Mouse (Mus musculus): ENCODE data around the gene Lrrc9. TPM values are rescaled to one million over a fixed set of nuclear protein-coding genes. Genes with fewer than 3 reads are reported as not detected.

The Lrrc9 gene
- total and polyA plus RNA-seq, 2 experiments, result under 0.01 TPM; not detected in 1

DNA sequence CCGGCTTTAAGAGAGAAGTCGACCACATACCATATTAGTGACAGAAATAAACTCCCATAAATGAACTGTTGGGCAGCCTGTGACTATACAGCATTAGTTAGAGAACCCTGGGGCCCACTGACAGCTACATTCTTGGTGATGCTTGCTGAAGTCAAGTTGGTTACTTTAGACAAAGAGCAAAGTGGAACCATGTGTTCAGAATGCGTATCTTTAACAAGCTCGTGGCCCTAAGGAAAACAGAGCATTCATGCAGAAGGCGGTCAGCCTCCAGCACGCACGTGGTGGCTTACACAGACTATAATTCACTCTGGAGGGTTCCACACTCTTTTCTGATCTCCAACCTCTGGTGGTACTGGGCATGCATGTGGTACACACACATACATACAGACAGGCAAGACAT, 67.9 kb downstream of the Lrrc9 start:
- Histone ChIP-seq H3K79me2 (ENCODE audit: control insufficient read depth, insufficient read depth, low read length) (no peaks in the 10 kb centered on the region), H3K27ac (replicated peaks; ENCODE audit: insufficient read depth, low read depth, low read length) (no peak overlapping the region), H3K27me3 (ENCODE audit: control insufficient read depth, insufficient read depth, low read length) (no peaks in the 10 kb centered on the region), H3K4me3 (ENCODE audit: insufficient read depth, low read depth, low read length) (no peak overlapping the region), H3K4me1 (ENCODE audit: control insufficient read depth, insufficient read depth, low read length) (no peaks in the 10 kb centered on the region), H3K36me3 (ENCODE audit: control insufficient read depth, insufficient read depth, low read length) (no peaks in the 10 kb centered on the region), H3K9ac (ENCODE audit: low read depth, low read length) (no peak overlapping the region)
- DNase-seq (ENCODE audit: extremely low read depth, low read depth, low spot score), result no peak
- 93% methylated on average over 7 of the region's 7 CpGs for WGBS
- TF ChIP-seq POLR2A (IDR thresholded peaks at IDR 0.05; ENCODE audit: extremely low read depth, insufficient read depth, low read length) (no peak), CTCF (IDR thresholded peaks at IDR 0.05; ENCODE audit: low read depth, low read length) (no peak)

DNA sequence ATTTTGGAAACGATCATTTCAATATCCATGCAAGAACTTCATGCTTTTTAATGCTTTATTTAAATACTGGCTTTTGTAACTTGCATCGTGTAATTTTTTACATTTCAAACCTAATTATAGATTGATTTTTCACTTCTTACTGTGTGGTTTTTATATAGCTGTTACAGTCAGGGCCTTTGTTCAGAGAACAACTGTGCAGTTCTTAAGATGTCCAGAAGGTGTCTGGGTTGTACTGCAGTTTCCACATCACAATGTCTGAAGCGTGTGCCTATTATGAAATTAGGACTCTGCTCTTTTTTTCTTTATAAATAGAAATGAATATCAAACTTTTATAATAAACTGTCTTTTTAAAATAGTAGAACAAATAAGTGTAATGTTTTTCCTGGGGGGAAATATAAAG, 73.8 kb downstream of the Lrrc9 start:
- peak; percentile 46 for DNase-seq (ENCODE audit: extremely low read depth, low read depth, low spot score)
- Histone ChIP-seq H3K27me3 (ENCODE audit: control insufficient read depth, insufficient read depth, low read length) (no peaks in the 10 kb centered on the region), H3K4me3 (ENCODE audit: insufficient read depth, low read depth, low read length) (no peak overlapping the region), H3K36me3 (ENCODE audit: control insufficient read depth, insufficient read depth, low read length) (no peaks in the 10 kb centered on the region), H3K27ac (replicated peaks; ENCODE audit: insufficient read depth, low read depth, low read length) (no peak overlapping the region), H3K9ac (ENCODE audit: low read depth, low read length) (no peak overlapping the region), H3K4me1 (ENCODE audit: control insufficient read depth, insufficient read depth, low read length) (no peaks in the 10 kb centered on the region), H3K79me2 (ENCODE audit: control insufficient read depth, insufficient read depth, low read length) (no peaks in the 10 kb centered on the region)
- no peak for TF ChIP-seq CTCF (IDR thresholded peaks at IDR 0.05; ENCODE audit: low read depth, low read length)
- no peak for TF ChIP-seq POLR2A (IDR thresholded peaks at IDR 0.05; ENCODE audit: extremely low read depth, insufficient read depth, low read length)
- 60% methylated on average over 3 of the region's 3 CpGs for WGBS

DNA sequence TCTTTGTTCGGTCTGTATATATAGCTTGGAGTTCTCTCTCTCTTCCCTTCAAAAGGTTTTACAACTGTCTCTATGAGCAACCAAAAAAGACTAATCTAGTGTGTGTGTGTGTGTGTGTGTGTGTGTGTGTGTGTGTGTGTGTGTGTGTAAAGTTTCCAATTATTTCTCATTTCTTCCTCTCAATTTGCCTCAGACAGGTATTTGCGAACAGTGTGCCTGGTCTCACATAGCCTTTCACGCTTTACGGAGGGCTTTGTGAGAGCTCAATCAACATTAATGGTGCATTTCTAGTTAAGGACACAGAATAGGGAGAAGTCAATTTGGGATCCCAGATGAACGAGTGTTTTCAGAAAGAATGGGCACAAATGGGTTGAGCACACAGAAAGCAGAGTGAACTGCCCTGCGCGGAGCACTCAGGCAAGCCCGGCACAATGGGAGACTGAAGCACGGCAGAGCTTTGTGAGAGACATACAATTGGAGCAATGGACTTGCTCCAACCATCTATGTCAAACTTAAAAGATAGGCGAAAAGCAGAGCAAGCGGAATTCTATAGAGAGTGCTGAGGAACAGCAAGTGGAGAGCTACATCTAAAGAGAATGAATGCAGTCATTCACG, 76.6 kb downstream of the Lrrc9 start:
- Histone ChIP-seq H3K27ac (replicated peaks; ENCODE audit: insufficient read depth, low read depth, low read length) (no peak overlapping the region), H3K36me3 (ENCODE audit: control insufficient read depth, insufficient read depth, low read length) (no peaks in the 10 kb centered on the region), H3K9ac (ENCODE audit: low read depth, low read length) (no peak overlapping the region), H3K4me1 (ENCODE audit: control insufficient read depth, insufficient read depth, low read length) (no peaks in the 10 kb centered on the region), H3K27me3 (ENCODE audit: control insufficient read depth, insufficient read depth, low read length) (no peaks in the 10 kb centered on the region), H3K4me3 (ENCODE audit: insufficient read depth, low read depth, low read length) (no peak overlapping the region), H3K79me2 (ENCODE audit: control insufficient read depth, insufficient read depth, low read length) (no peaks in the 10 kb centered on the region)
- 88% methylated on average over 12 of the region's 12 CpGs for WGBS
- DNase-seq (ENCODE audit: extremely low read depth, low read depth, low spot score), result no peak
- TF ChIP-seq CTCF (IDR thresholded peaks at IDR 0.05; ENCODE audit: low read depth, low read length) (no peak), POLR2A (IDR thresholded peaks at IDR 0.05; ENCODE audit: extremely low read depth, insufficient read depth, low read length) (no peak)

DNA sequence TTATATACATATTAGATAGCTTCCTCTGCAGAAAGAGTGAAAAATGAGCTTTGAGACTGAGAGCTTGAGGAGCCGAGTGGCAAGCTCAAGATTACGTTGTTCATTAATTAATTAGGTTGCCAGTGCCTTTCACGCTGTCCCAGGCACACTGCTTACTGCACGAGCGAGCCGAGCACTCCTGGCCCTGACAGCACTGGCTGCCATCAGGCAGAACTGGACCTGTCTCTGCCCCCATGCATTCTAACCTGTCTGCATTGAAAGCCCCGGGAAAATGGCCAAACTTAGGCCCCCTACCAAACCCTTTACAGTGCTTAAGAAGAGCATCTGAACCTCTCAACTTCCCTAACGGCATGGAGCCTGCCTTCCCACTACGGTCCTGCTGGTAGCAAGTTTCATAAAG, 77.7 kb downstream of the Lrrc9 start:
- H3K36me3 ChIP-seq (ENCODE audit: control insufficient read depth, insufficient read depth, low read length), result no peaks in the 10 kb centered on the region
- H3K79me2 ChIP-seq (ENCODE audit: control insufficient read depth, insufficient read depth, low read length), result no peaks in the 10 kb centered on the region
- TF ChIP-seq CTCF (IDR thresholded peaks at IDR 0.05; ENCODE audit: low read depth, low read length) (no peak), POLR2A (IDR thresholded peaks at IDR 0.05; ENCODE audit: extremely low read depth, insufficient read depth, low read length) (no peak)
- no peak overlapping the region for H3K9ac ChIP-seq (ENCODE audit: low read depth, low read length)
- WGBS, result 83% methylated on average over 9 of the region's 9 CpGs
- no peaks in the 10 kb centered on the region for H3K27me3 ChIP-seq (ENCODE audit: control insufficient read depth, insufficient read depth, low read length)
- no peaks in the 10 kb centered on the region for H3K4me1 ChIP-seq (ENCODE audit: control insufficient read depth, insufficient read depth, low read length)
- H3K4me3 ChIP-seq (ENCODE audit: insufficient read depth, low read depth, low read length), result no peak overlapping the region
- no peak for DNase-seq (ENCODE audit: extremely low read depth, low read depth, low spot score)
- H3K27ac ChIP-seq (replicated peaks; ENCODE audit: insufficient read depth, low read depth, low read length), result no peak overlapping the region

DNA sequence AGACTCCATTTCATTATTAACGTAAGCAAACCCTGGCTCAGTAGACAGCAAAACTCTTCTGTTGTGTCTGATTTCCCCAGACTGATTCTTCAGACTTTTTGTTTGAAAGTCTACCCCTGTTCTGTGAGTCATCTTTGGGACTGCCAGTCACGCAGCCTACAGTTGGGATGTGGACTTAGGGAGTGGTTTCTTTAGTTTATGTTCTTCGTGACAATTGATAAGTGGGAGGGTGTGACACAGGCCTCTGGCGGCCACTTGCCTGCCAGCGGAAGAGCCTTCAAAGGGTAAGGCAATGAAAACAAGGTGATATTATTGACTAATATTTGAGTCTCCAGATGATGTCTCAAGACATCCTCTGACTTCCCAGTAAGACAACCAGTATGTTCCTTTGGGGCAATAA, 78.2 kb downstream of the Lrrc9 start:
- Histone ChIP-seq H3K27me3 (ENCODE audit: control insufficient read depth, insufficient read depth, low read length) (no peaks in the 10 kb centered on the region), H3K4me3 (ENCODE audit: insufficient read depth, low read depth, low read length) (no peak overlapping the region), H3K27ac (replicated peaks; ENCODE audit: insufficient read depth, low read depth, low read length) (no peak overlapping the region), H3K79me2 (ENCODE audit: control insufficient read depth, insufficient read depth, low read length) (no peaks in the 10 kb centered on the region), H3K4me1 (ENCODE audit: control insufficient read depth, insufficient read depth, low read length) (no peaks in the 10 kb centered on the region), H3K36me3 (ENCODE audit: control insufficient read depth, insufficient read depth, low read length) (no peaks in the 10 kb centered on the region), H3K9ac (ENCODE audit: low read depth, low read length) (no peak overlapping the region)
- no peak for DNase-seq (ENCODE audit: extremely low read depth, low read depth, low spot score)
- 88% methylated on average over 5 of the region's 5 CpGs for WGBS
- TF ChIP-seq POLR2A (IDR thresholded peaks at IDR 0.05; ENCODE audit: extremely low read depth, insufficient read depth, low read length) (no peak), CTCF (IDR thresholded peaks at IDR 0.05; ENCODE audit: low read depth, low read length) (no peak)

DNA sequence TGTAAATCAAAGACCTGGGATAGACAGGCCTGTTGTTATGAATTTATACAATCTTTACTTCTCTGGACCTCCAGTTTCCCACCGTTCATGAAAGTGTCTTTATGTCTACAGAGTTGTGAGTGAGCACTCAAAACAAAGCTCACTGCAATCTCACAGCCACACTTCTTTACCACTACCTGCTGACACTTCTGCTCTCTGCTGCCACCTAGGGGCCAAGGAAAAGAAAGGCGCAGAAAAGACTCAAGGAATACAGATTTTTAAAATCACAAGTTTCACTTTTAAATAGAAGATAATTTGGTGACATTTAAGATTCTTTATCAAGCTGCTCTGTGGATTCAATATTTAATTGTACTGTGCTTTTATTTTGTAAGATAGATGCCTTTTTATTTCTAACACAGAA, 79.0 kb downstream of the Lrrc9 start:
- TF ChIP-seq POLR2A (IDR thresholded peaks at IDR 0.05; ENCODE audit: extremely low read depth, insufficient read depth, low read length) (no peak), CTCF (IDR thresholded peaks at IDR 0.05; ENCODE audit: low read depth, low read length) (peak; percentile 63; the same call in 1 of the 2 replicates)
- H3K4me3 ChIP-seq (ENCODE audit: insufficient read depth, low read depth, low read length), result no peak overlapping the region
- H3K79me2 ChIP-seq (ENCODE audit: control insufficient read depth, insufficient read depth, low read length), result no peaks in the 10 kb centered on the region
- DNase-seq (ENCODE audit: extremely low read depth, low read depth, low spot score), result peak; percentile 43
- no peaks in the 10 kb centered on the region for H3K36me3 ChIP-seq (ENCODE audit: control insufficient read depth, insufficient read depth, low read length)
- WGBS, result 4% methylated on average over 2 of the region's 2 CpGs
- no peaks in the 10 kb centered on the region for H3K4me1 ChIP-seq (ENCODE audit: control insufficient read depth, insufficient read depth, low read length)
- H3K27ac ChIP-seq (replicated peaks; ENCODE audit: insufficient read depth, low read depth, low read length), result no peak overlapping the region
- H3K27me3 ChIP-seq (ENCODE audit: control insufficient read depth, insufficient read depth, low read length), result no peaks in the 10 kb centered on the region
- no peak overlapping the region for H3K9ac ChIP-seq (ENCODE audit: low read depth, low read length)
